Mouse (Mus musculus) cortical plate, adult 2 months (tissue): ENCODE measurements at regions not wholly inside any gene's neighbourhood (a gene's known extent, or its start where the extent isn't known, plus 50 kb on each side); places are given as distances from the start of the nearest gene placed in this dataset.

Experiments
- CTCF ChIP-seq: fragments of 200-500 bp; IDR thresholded peaks from 2 replicates; pipeline ENCODE4 v1.5.1; 2011; ENCODE audit warnings: mild to moderate bottlenecking, control low read depth, low read length; ENCODE audit not compliant: insufficient read depth; ENCODE audit errors: extremely low read depth
- POLR2A ChIP-seq: fragments of 200-500 bp; IDR thresholded peaks from 2 replicates; pipeline ENCODE4 v1.6.1; 2011; ENCODE audit warnings: mild to moderate bottlenecking, low read length, control low read depth; ENCODE audit not compliant: insufficient read depth; ENCODE audit errors: extremely low read depth

- TF ChIP-seq CTCF (no peak), POLR2A (no peak)
Observed at GRCm38 (mm10) chrX:140165966-140166365, 103.3 kb downstream of the Pih1h3b start.
